Mouse (Mus musculus): ENCODE measurements at regions not wholly inside any gene's neighbourhood (a gene's known extent, or its start where the extent isn't known, plus 50 kb on each side); places are given as distances from the start of the nearest gene placed in this dataset.

DNA sequence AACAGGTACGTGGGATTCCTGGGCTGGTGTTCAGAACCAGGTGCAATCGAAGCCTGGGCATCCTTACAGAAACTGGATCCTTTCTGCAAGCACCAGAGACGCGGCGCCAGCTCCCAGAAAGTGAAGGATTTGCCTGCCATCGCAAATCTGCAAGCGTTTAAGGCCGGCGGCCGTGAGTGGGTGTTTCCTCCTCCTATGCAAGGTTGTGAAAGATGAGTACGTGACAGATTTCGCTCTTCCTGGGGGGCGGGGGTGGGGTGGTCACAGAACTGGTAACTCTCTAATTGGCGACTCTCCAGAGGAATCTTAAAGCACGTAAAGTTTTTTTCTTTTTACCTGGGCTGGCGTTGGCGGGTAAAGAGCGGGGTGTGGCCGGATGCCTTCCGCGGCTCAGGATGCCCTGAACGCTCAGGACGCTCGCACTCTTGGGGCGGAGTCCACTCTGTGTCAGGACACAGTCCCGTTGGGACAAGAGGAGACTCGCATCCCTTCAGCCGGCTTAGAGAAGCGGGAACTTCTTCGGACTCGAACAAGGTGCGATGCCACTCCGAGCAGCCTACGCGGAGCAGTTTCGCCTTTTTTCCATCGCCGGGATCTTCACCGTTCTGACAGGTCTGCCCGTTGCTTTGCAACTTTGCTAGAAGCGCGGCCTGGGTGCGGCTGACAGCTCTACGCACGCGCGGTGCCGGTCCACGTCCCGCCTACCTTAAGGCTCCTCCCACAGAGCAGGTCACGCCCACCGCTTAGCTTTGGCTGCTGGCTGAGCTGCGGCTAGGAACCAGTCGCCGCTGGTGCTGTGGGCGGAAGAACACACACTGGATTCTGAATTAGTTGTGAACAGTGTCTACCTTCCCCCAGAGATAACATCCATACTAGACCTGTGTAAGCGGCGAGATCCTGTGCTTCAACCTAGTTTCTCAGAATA, 141.4 kb upstream of the Ccdc54 start:
- WGBS, result under 1% methylated on average over 58 of the region's 58 CpGs
- H3K4me3 ChIP-seq (ENCODE audit: low read depth, low read length), result peak overlapping the region; percentile 64

DNA sequence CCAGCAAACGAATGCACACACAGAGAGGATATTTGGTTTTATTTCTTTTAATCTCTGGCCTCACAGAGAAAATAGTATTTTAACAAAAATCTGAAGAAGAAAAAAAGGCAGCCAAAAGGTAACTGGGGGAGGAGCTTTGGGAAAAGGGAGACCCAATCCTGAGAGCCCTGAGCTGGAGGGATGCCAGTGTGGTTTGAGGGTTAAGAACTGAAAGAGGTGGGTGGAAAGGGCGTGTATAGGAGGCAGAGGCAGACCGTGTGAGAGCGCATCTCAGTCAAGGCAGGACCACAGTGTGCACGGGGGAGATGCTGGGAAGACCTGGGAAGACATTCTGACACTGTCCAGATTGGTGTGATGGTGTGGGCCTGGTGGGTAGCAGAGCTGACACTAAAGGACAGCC, 138.4 kb upstream of the Ccdc54 start:
- Histone ChIP-seq H3K4me1 (ENCODE audit: control insufficient read depth, insufficient read depth) (peaks cover 8% of the 10 kb centered on the region; the same call in 1 of the 2 replicates), H3K9ac (replicated peaks; ENCODE audit: low read depth, low read length) (no peak overlapping the region), H3K4me3 (ENCODE audit: low read depth, low read length) (no peak overlapping the region), H3K4me2 (ENCODE audit: low read depth, low read length) (no peak overlapping the region), H3K27ac (ENCODE audit: low read depth) (no peak overlapping the region), H3K9me3 (replicated peaks; ENCODE audit: control insufficient read depth, low read length) (no peaks in the 10 kb centered on the region), H3K36me3 (replicated peaks; ENCODE audit: control insufficient read depth, insufficient read depth, low read length) (peaks cover 13% of the 10 kb centered on the region; the same call in 1 of the 2 replicates), H3K27me3 (ENCODE audit: control insufficient read depth, insufficient read depth, low read length) (no peaks in the 10 kb centered on the region)
- no peak for ATAC-seq (ENCODE audit: insufficient read depth, low read depth)
- 69% methylated on average over 5 of the region's 5 CpGs for WGBS
- no peak for TF ChIP-seq EP300 (IDR thresholded peaks at IDR 0.05; ENCODE audit: low read depth)
- no peak for TF ChIP-seq CTCF (IDR thresholded peaks at IDR 0.05; ENCODE audit: low read depth)
- no peak for DNase-seq (ENCODE audit: low spot score)

More for the DNA sequence above, 141.4 kb upstream of the Ccdc54 start:
- Histone ChIP-seq H3K4me1 (ENCODE audit: control insufficient read depth, insufficient read depth) (peaks cover 13% of the 10 kb centered on the region), H3K9me3 (replicated peaks; ENCODE audit: control insufficient read depth, low read length) (no peaks in the 10 kb centered on the region), H3K27me3 (ENCODE audit: control insufficient read depth, insufficient read depth, low read length) (no peaks in the 10 kb centered on the region), H3K4me2 (ENCODE audit: low read depth, low read length) (peak overlapping the region; percentile 87), H3K36me3 (replicated peaks; ENCODE audit: control insufficient read depth, insufficient read depth, low read length) (peaks cover 7% of the 10 kb centered on the region; the same call in 1 of the 2 replicates), H3K9ac (replicated peaks; ENCODE audit: low read depth, low read length) (peak overlapping the region; percentile 62), H3K27ac (ENCODE audit: low read depth) (peak overlapping the region; percentile 65)
- peak; percentile 95 for ATAC-seq (ENCODE audit: insufficient read depth, low read depth)
- no peak for TF ChIP-seq CTCF (IDR thresholded peaks at IDR 0.05; ENCODE audit: low read depth)
- TF ChIP-seq EP300 (IDR thresholded peaks at IDR 0.05; ENCODE audit: low read depth), result no peak
- peak; percentile 93 for DNase-seq (ENCODE audit: low spot score)

DNA sequence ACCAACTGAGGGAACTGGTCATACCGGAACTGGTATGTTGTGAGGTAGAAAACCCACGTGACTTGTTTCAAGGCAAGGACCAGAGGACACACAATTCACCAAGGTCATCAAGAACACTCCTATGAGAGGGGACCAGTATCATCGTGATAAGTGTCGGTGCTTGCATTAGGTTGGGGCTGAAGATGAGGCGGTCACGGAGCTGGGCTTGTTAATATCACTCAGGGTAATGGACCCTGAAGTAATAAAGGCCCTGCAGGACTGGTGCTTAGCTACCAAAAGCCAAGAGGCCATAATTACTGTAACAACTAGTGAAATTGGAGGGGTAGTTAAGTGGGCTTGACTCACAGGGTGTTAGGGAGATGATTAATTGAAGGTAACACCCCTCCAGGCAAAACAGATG, 132.2 kb upstream of the Ccdc54 start:
- WGBS, result 90% methylated on average over 6 of the region's 6 CpGs
- H3K27ac ChIP-seq (ENCODE audit: low read depth), result no peak overlapping the region
- no peak overlapping the region for H3K4me2 ChIP-seq (ENCODE audit: low read depth, low read length)
- DNase-seq (ENCODE audit: low spot score), result no peak
- no peaks in the 10 kb centered on the region for H3K27me3 ChIP-seq (ENCODE audit: control insufficient read depth, insufficient read depth, low read length)
- no peaks in the 10 kb centered on the region for H3K9me3 ChIP-seq (replicated peaks; ENCODE audit: control insufficient read depth, low read length)
- no peaks in the 10 kb centered on the region for H3K4me1 ChIP-seq (ENCODE audit: control insufficient read depth, insufficient read depth)
- H3K4me3 ChIP-seq (ENCODE audit: low read depth, low read length), result no peak overlapping the region
- no peak for TF ChIP-seq CTCF (IDR thresholded peaks at IDR 0.05; ENCODE audit: low read depth)
- no peak overlapping the region for H3K9ac ChIP-seq (replicated peaks; ENCODE audit: low read depth, low read length)
- no peak for ATAC-seq (ENCODE audit: insufficient read depth, low read depth)
- peaks cover 13% of the 10 kb centered on the region for H3K36me3 ChIP-seq (replicated peaks; ENCODE audit: control insufficient read depth, insufficient read depth, low read length)

DNA sequence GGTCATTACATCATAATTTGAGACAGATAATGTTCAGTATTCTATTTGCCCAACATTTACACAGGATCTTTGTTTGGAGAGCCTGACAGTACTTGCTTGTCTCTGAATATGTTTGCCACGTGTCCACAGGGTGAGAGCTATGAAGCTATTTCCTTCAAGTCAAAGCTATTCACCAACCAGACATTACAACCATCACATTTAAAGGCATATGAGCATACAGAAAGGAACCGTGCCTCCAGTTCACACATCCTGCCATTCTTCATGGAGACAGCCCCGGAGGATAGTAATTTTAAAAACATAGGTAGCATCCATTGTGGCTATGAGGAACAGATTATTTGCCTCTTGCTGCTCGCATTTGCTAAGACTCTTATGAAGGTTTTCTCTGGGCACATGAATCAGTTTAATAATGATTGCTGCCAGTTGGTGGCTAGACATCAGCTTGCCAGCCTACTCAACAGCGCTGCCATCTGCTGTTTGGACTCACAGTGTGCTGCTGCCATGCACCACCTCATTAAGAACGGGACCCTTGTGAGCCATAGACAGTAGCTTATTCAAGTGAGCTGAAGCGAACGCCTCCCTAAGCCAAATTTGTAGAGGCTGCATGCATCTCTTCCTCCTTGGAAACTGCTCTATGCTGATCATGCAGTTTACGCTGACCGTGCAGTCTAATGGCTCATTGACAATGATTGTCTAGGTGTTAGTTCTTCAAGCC, 126.5 kb upstream of the Ccdc54 start:
- Histone ChIP-seq H3K4me1 (ENCODE audit: control insufficient read depth, insufficient read depth) (no peaks in the 10 kb centered on the region), H3K27ac (ENCODE audit: low read depth) (no peak overlapping the region), H3K27me3 (ENCODE audit: control insufficient read depth, insufficient read depth, low read length) (no peaks in the 10 kb centered on the region), H3K9me3 (replicated peaks; ENCODE audit: control insufficient read depth, low read length) (no peaks in the 10 kb centered on the region), H3K9ac (replicated peaks; ENCODE audit: low read depth, low read length) (no peak overlapping the region), H3K36me3 (replicated peaks; ENCODE audit: control insufficient read depth, insufficient read depth, low read length) (no peaks in the 10 kb centered on the region), H3K4me3 (ENCODE audit: low read depth, low read length) (no peak overlapping the region), H3K4me2 (ENCODE audit: low read depth, low read length) (no peak overlapping the region)
- peak; percentile 10 for DNase-seq (ENCODE audit: low spot score)
- TF ChIP-seq CTCF (IDR thresholded peaks at IDR 0.05; ENCODE audit: low read depth), result peak; percentile 47
- TF ChIP-seq EP300 (IDR thresholded peaks at IDR 0.05; ENCODE audit: low read depth), result no peak
- ATAC-seq (ENCODE audit: insufficient read depth, low read depth), result no peak
- 70% methylated on average over 10 of the region's 10 CpGs for WGBS

- Histone ChIP-seq H3K27ac (ENCODE audit: low read depth) (no peak overlapping the region), H3K9me3 (replicated peaks; ENCODE audit: control insufficient read depth, low read length) (no peaks in the 10 kb centered on the region), H3K4me1 (ENCODE audit: control insufficient read depth, insufficient read depth) (no peaks in the 10 kb centered on the region), H3K36me3 (replicated peaks; ENCODE audit: control insufficient read depth, insufficient read depth, low read length) (no peaks in the 10 kb centered on the region), H3K4me2 (ENCODE audit: low read depth, low read length) (no peak overlapping the region), H3K9ac (replicated peaks; ENCODE audit: low read depth, low read length) (no peak overlapping the region), H3K27me3 (ENCODE audit: control insufficient read depth, insufficient read depth, low read length) (no peaks in the 10 kb centered on the region), H3K4me3 (ENCODE audit: low read depth, low read length) (no peak overlapping the region)
- WGBS, result 60% methylated on average over 6 of the region's 6 CpGs
- TF ChIP-seq CTCF (IDR thresholded peaks at IDR 0.05; ENCODE audit: low read depth), result no peak
- no peak for TF ChIP-seq EP300 (IDR thresholded peaks at IDR 0.05; ENCODE audit: low read depth)
- no peak for ATAC-seq (ENCODE audit: insufficient read depth, low read depth)
- DNase-seq (ENCODE audit: low spot score), result no peak
These were observed 118.8 kb upstream of the Ccdc54 start for GRCm38 (mm10) chr16:50709727-50710126.

All from heart, postnatal 0 days (tissue).